Mouse (Mus musculus): Measurements from ENCODE around the gene Uchl1. TPM values are rescaled to one million over a fixed set of nuclear protein-coding genes. Genes with fewer than 3 reads are reported as not detected.

Uchl1 gene
- polyA plus RNA-seq, 1 experiment, result 16.8 TPM

- no peak for DNase-seq
- Histone ChIP-seq H3K27ac (ENCODE audit: insufficient read depth, low read depth, low read length) (no peak overlapping the region), H3K27me3 (replicated peaks; ENCODE audit: control insufficient read depth, insufficient read depth, low read length) (no peaks in the 10 kb centered on the region), H3K4me1 (ENCODE audit: control insufficient read depth, insufficient read depth, low read length) (no peaks in the 10 kb centered on the region), H3K4me3 (ENCODE audit: insufficient read depth, low read depth, low read length) (no peak overlapping the region), H3K36me3 (ENCODE audit: control insufficient read depth, insufficient read depth, low read length) (no peaks in the 10 kb centered on the region)
- TF ChIP-seq POLR2A (IDR thresholded peaks at IDR 0.05; ENCODE audit: low read depth, low read length) (no peak), CTCF (conservative IDR thresholded peaks at IDR 0.05; ENCODE audit: insufficient read depth, insufficient read length, low read depth, low read length) (no peak)
- WGBS, result 68% methylated on average over 10 of the region's 10 CpGs
Measured at GRCm38 (mm10) chr5:66703317-66704004, 27.6 kb downstream of the Uchl1 start.

- DNase-seq, result no peak
- Histone ChIP-seq H3K36me3 (ENCODE audit: control insufficient read depth, insufficient read depth, low read length) (no peaks in the 10 kb centered on the region), H3K4me3 (ENCODE audit: insufficient read depth, low read depth, low read length) (no peak overlapping the region), H3K27me3 (replicated peaks; ENCODE audit: control insufficient read depth, insufficient read depth, low read length) (no peaks in the 10 kb centered on the region), H3K27ac (ENCODE audit: insufficient read depth, low read depth, low read length) (no peak overlapping the region), H3K4me1 (ENCODE audit: control insufficient read depth, insufficient read depth, low read length) (no peaks in the 10 kb centered on the region)
- no peak for TF ChIP-seq CTCF (conservative IDR thresholded peaks at IDR 0.05; ENCODE audit: insufficient read depth, insufficient read length, low read depth, low read length)
- no peak for TF ChIP-seq POLR2A (IDR thresholded peaks at IDR 0.05; ENCODE audit: low read depth, low read length)
- 89% methylated on average over 5 of the region's 5 CpGs for WGBS
Measured at GRCm38 (mm10) chr5:66707859-66708258, 32.0 kb downstream of the Uchl1 start.

GRCm38 (mm10) chr5:66710445-66711019, 34.6 kb downstream of the Uchl1 start:
- 11% methylated on average over 4 of the region's 4 CpGs for WGBS
- TF ChIP-seq POLR2A (IDR thresholded peaks at IDR 0.05; ENCODE audit: low read depth, low read length) (no peak), CTCF (conservative IDR thresholded peaks at IDR 0.05; ENCODE audit: insufficient read depth, insufficient read length, low read depth, low read length) (no peak; the same call in 1 of the 2 replicates)
- Histone ChIP-seq H3K27me3 (replicated peaks; ENCODE audit: control insufficient read depth, insufficient read depth, low read length) (no peaks in the 10 kb centered on the region), H3K4me3 (ENCODE audit: insufficient read depth, low read depth, low read length) (no peak overlapping the region), H3K27ac (ENCODE audit: insufficient read depth, low read depth, low read length) (no peak overlapping the region), H3K4me1 (ENCODE audit: control insufficient read depth, insufficient read depth, low read length) (no peaks in the 10 kb centered on the region), H3K36me3 (ENCODE audit: control insufficient read depth, insufficient read depth, low read length) (no peaks in the 10 kb centered on the region)
- peak; percentile 32 for DNase-seq

GRCm38 (mm10) chr5:66712801-66713200, 36.9 kb downstream of the Uchl1 start:
- no peak for TF ChIP-seq CTCF (conservative IDR thresholded peaks at IDR 0.05; ENCODE audit: insufficient read depth, insufficient read length, low read depth, low read length)
- no peak for TF ChIP-seq POLR2A (IDR thresholded peaks at IDR 0.05; ENCODE audit: low read depth, low read length)
- DNase-seq, result no peak
- Histone ChIP-seq H3K27ac (ENCODE audit: insufficient read depth, low read depth, low read length) (no peak overlapping the region), H3K4me3 (ENCODE audit: insufficient read depth, low read depth, low read length) (no peak overlapping the region), H3K36me3 (ENCODE audit: control insufficient read depth, insufficient read depth, low read length) (no peaks in the 10 kb centered on the region), H3K4me1 (ENCODE audit: control insufficient read depth, insufficient read depth, low read length) (no peaks in the 10 kb centered on the region), H3K27me3 (replicated peaks; ENCODE audit: control insufficient read depth, insufficient read depth, low read length) (no peaks in the 10 kb centered on the region)
- 78% methylated on average over 6 of the region's 6 CpGs for WGBS

GRCm38 (mm10) chr5:66715498-66715931, 39.6 kb downstream of the Uchl1 start:
- no peak overlapping the region for H3K27ac ChIP-seq (ENCODE audit: insufficient read depth, low read depth, low read length)
- peak; percentile 30 for DNase-seq
- no peak for TF ChIP-seq POLR2A (IDR thresholded peaks at IDR 0.05; ENCODE audit: low read depth, low read length)
- TF ChIP-seq CTCF (conservative IDR thresholded peaks at IDR 0.05; ENCODE audit: insufficient read depth, insufficient read length, low read depth, low read length), result no peak
- 79% methylated on average over 4 of the region's 4 CpGs for WGBS
- no peaks in the 10 kb centered on the region for H3K36me3 ChIP-seq (ENCODE audit: control insufficient read depth, insufficient read depth, low read length)
- no peak overlapping the region for H3K4me3 ChIP-seq (ENCODE audit: insufficient read depth, low read depth, low read length)
- H3K27me3 ChIP-seq (replicated peaks; ENCODE audit: control insufficient read depth, insufficient read depth, low read length), result no peaks in the 10 kb centered on the region; the same call in 1 of the 2 replicates
- no peaks in the 10 kb centered on the region for H3K4me1 ChIP-seq (ENCODE audit: control insufficient read depth, insufficient read depth, low read length)

GRCm38 (mm10) chr5:66717931-66718330, 42.0 kb downstream of the Uchl1 start:
- H3K27me3 ChIP-seq (replicated peaks; ENCODE audit: control insufficient read depth, insufficient read depth, low read length), result no peaks in the 10 kb centered on the region; the same call in 1 of the 2 replicates
- H3K4me3 ChIP-seq (ENCODE audit: insufficient read depth, low read depth, low read length), result no peak overlapping the region
- no peaks in the 10 kb centered on the region for H3K36me3 ChIP-seq (ENCODE audit: control insufficient read depth, insufficient read depth, low read length)
- H3K27ac ChIP-seq (ENCODE audit: insufficient read depth, low read depth, low read length), result no peak overlapping the region
- no peak for DNase-seq
- H3K4me1 ChIP-seq (ENCODE audit: control insufficient read depth, insufficient read depth, low read length), result no peaks in the 10 kb centered on the region
- TF ChIP-seq POLR2A (IDR thresholded peaks at IDR 0.05; ENCODE audit: low read depth, low read length), result no peak
- no peak for TF ChIP-seq CTCF (conservative IDR thresholded peaks at IDR 0.05; ENCODE audit: insufficient read depth, insufficient read length, low read depth, low read length)
- WGBS, result 75% methylated on average over 4 of the region's 4 CpGs

- Histone ChIP-seq H3K27ac (ENCODE audit: insufficient read depth, low read depth, low read length) (no peak overlapping the region), H3K4me3 (ENCODE audit: insufficient read depth, low read depth, low read length) (no peak overlapping the region), H3K27me3 (replicated peaks; ENCODE audit: control insufficient read depth, insufficient read depth, low read length) (no peaks in the 10 kb centered on the region; the same call in 1 of the 2 replicates), H3K36me3 (ENCODE audit: control insufficient read depth, insufficient read depth, low read length) (no peaks in the 10 kb centered on the region), H3K4me1 (ENCODE audit: control insufficient read depth, insufficient read depth, low read length) (no peaks in the 10 kb centered on the region)
- WGBS, result 70% methylated on average over 3 of the region's 3 CpGs
- no peak for DNase-seq
- TF ChIP-seq CTCF (conservative IDR thresholded peaks at IDR 0.05; ENCODE audit: insufficient read depth, insufficient read length, low read depth, low read length) (no peak), POLR2A (IDR thresholded peaks at IDR 0.05; ENCODE audit: low read depth, low read length) (no peak)
Measured at GRCm38 (mm10) chr5:66718413-66718812, 42.5 kb downstream of the Uchl1 start.
